Mouse (Mus musculus): ENCODE data around the gene Usp54. TPM values are rescaled to one million over a fixed set of nuclear protein-coding genes. Genes with fewer than 3 reads are reported as not detected.
"Not testable (repeated sequence)": the region's sequence is repeated elsewhere in the genome, so short reads cannot be mapped to it uniquely, and the experiment has no call there.

Usp54 gene
- total RNA-seq, 2 experiments from 2014 or later, result 4.1 to 9.4 TPM

GRCm38 (mm10) chr14:20655731-20656130 lies 14.9 kb upstream of the Usp54 start:
- ATAC-seq (replicated peaks; ENCODE audit: poor library complexity, severe bottlenecking), result no peak

- ATAC-seq (replicated peaks; ENCODE audit: poor library complexity, severe bottlenecking), result peak; percentile 76
Measured at GRCm38 (mm10) chr14:20654690-20655421, 14.0 kb upstream of the Usp54 start.

- ATAC-seq (replicated peaks; ENCODE audit: poor library complexity, severe bottlenecking), result peak; percentile 31; the same call in 1 of the 2 replicates
Measured at GRCm38 (mm10) chr14:20651722-20652256, 10.9 kb upstream of the Usp54 start.

GRCm38 (mm10) chr14:20651000-20651399 lies 10.1 kb upstream of the Usp54 start:
- ATAC-seq (replicated peaks; ENCODE audit: poor library complexity, severe bottlenecking), result no peak

- no peak for ATAC-seq (replicated peaks; ENCODE audit: poor library complexity, severe bottlenecking)
Measured at GRCm38 (mm10) chr14:20646381-20646780, 5.5 kb upstream of the Usp54 start.

- ATAC-seq (replicated peaks; ENCODE audit: poor library complexity, severe bottlenecking), result no peak
Measured at GRCm38 (mm10) chr14:20645547-20645946, 4.7 kb upstream of the Usp54 start.

GRCm38 (mm10) chr14:20641438-20641875 lies 594 bp upstream of the Usp54 start:
- ATAC-seq (replicated peaks; ENCODE audit: poor library complexity, severe bottlenecking), result no peak

GRCm38 (mm10) chr14:20639918-20640619 lies 794 bp downstream of the Usp54 start:
- ATAC-seq (replicated peaks; ENCODE audit: poor library complexity, severe bottlenecking), result peak; percentile 10; the same call in 1 of the 2 replicates

- ATAC-seq (replicated peaks; ENCODE audit: poor library complexity, severe bottlenecking), result no peak
Measured at GRCm38 (mm10) chr14:20638702-20639101, 2.2 kb downstream of the Usp54 start.

- no peak for ATAC-seq (replicated peaks; ENCODE audit: poor library complexity, severe bottlenecking)
Measured at GRCm38 (mm10) chr14:20637818-20638574, 2.9 kb downstream of the Usp54 start.

- not testable (repeated sequence) for ATAC-seq (replicated peaks; ENCODE audit: poor library complexity, severe bottlenecking)
Measured at GRCm38 (mm10) chr14:20636968-20637367, 3.9 kb downstream of the Usp54 start.

GRCm38 (mm10) chr14:20635546-20635945 lies 5.3 kb downstream of the Usp54 start:
- no peak for ATAC-seq (replicated peaks; ENCODE audit: poor library complexity, severe bottlenecking)

- no peak for ATAC-seq (replicated peaks; ENCODE audit: poor library complexity, severe bottlenecking)
Measured at GRCm38 (mm10) chr14:20631253-20631652, 9.6 kb downstream of the Usp54 start.

- ATAC-seq (replicated peaks; ENCODE audit: poor library complexity, severe bottlenecking), result no peak
Measured at GRCm38 (mm10) chr14:20626971-20627370, 13.9 kb downstream of the Usp54 start.

- ATAC-seq (replicated peaks; ENCODE audit: poor library complexity, severe bottlenecking), result no peak
Measured at GRCm38 (mm10) chr14:20626447-20626846, 14.4 kb downstream of the Usp54 start.

- ATAC-seq (replicated peaks; ENCODE audit: poor library complexity, severe bottlenecking), result no peak
Measured at GRCm38 (mm10) chr14:20622907-20623306, 18.0 kb downstream of the Usp54 start.

- ATAC-seq (replicated peaks; ENCODE audit: poor library complexity, severe bottlenecking), result no peak
Measured at GRCm38 (mm10) chr14:20622412-20622811, 18.5 kb downstream of the Usp54 start.

GRCm38 (mm10) chr14:20621903-20622302 lies 19.0 kb downstream of the Usp54 start:
- ATAC-seq (replicated peaks; ENCODE audit: poor library complexity, severe bottlenecking), result no peak

GRCm38 (mm10) chr14:20619131-20619530 lies 21.7 kb downstream of the Usp54 start:
- ATAC-seq (replicated peaks; ENCODE audit: poor library complexity, severe bottlenecking), result no peak

- ATAC-seq (replicated peaks; ENCODE audit: poor library complexity, severe bottlenecking), result peak; percentile 67
Measured at GRCm38 (mm10) chr14:20618211-20618610, 22.7 kb downstream of the Usp54 start.

- ATAC-seq (replicated peaks; ENCODE audit: poor library complexity, severe bottlenecking), result no peak
Measured at GRCm38 (mm10) chr14:20616421-20616820, 24.4 kb downstream of the Usp54 start.

Data from granulocyte monocyte progenitor cell, adult 5-6 weeks (primary cell).